Mouse (Mus musculus) lung, adult 2 months (tissue): ENCODE measurements around the gene Atg13.

ENCODE experiments used
- CTCF ChIP-seq: fragments of 200-500 bp; IDR thresholded peaks from 2 replicates; pipeline ENCODE4 v1.5.1; 2011; ENCODE audit warnings: mild to moderate bottlenecking, low read length, control low read depth; ENCODE audit not compliant: insufficient read depth
- POLR2A ChIP-seq: fragments of 200-500 bp; IDR thresholded peaks from 2 replicates; pipeline ENCODE4 v1.6.1; 2011; ENCODE audit warnings: low read depth, mild to moderate bottlenecking, control low read depth, low read length, borderline replicate concordance; ENCODE audit errors: extremely low read depth

GRCm38 (mm10) chr2:91655388-91655787 is 55.0 kb downstream of the Atg13 start:
- TF ChIP-seq POLR2A, result no peak
- no peak for TF ChIP-seq CTCF
